Mouse (Mus musculus) liver, postnatal 0 days (tissue): ENCODE results near the gene Golgb1. TPM values are rescaled to one million over a fixed set of nuclear protein-coding genes. Genes with fewer than 3 reads are reported as not detected.

Source experiments
- ATAC-seq: fragments of 200-750 bp; cut with Nextera tagmentation; 2 replicates; pipeline ENCODE4 v1.8.0; 2017; ENCODE audit warnings: mild to moderate bottlenecking, moderate library complexity
- DNase-seq: peaks from one replicate; pipeline ENCODE4 v3.0.0-alpha.2; 2016
- H3K27ac ChIP-seq: fragments of 300-500 bp; sonication (generic); 2 replicates; pipeline ENCODE4 v1.5.1; 2014; ENCODE audit warnings: antibody characterized with exemption, moderate library complexity, mild to moderate bottlenecking, low read depth
- H3K27me3 ChIP-seq: fragments of 300-500 bp; sonication (generic); 2 replicates; pipeline ENCODE4 v1.6.1; 2014; ENCODE audit warnings: low read length, control low read depth, mixed read lengths; ENCODE audit not compliant: insufficient read depth
- H3K36me3 ChIP-seq: fragments of 300-500 bp; sonication (generic); replicated peaks from 2 replicates; pipeline ENCODE4 v1.6.1; 2014; ENCODE audit warnings: mild to moderate bottlenecking, control low read depth, low read length, moderate library complexity, mixed read lengths; ENCODE audit not compliant: insufficient read depth
- H3K4me1 ChIP-seq: fragments of 300-500 bp; sonication (generic); 2 replicates; pipeline ENCODE4 v1.6.1; 2014; ENCODE audit warnings: antibody characterized with exemption, mild to moderate bottlenecking, control low read depth; ENCODE audit not compliant: insufficient read depth
- H3K4me2 ChIP-seq: fragments of 300-500 bp; sonication (generic); 2 replicates; pipeline ENCODE4 v1.6.1; 2014; ENCODE audit warnings: low read depth, mild to moderate bottlenecking, low read length, moderate library complexity, mixed read lengths
- H3K4me3 ChIP-seq: fragments of 300-500 bp; sonication (generic); 2 replicates; pipeline ENCODE4 v1.5.1; 2014; ENCODE audit warnings: low read depth, low read length
- H3K9ac ChIP-seq: fragments of 300-500 bp; sonication (generic); replicated peaks from 2 replicates; pipeline ENCODE4 v1.6.1; 2014; ENCODE audit warnings: mild to moderate bottlenecking, moderate library complexity
- H3K9me3 ChIP-seq: fragments of 300-500 bp; sonication (generic); 2 replicates; pipeline ENCODE4 v1.6.1; 2016; ENCODE audit warnings: mild to moderate bottlenecking, control low read depth, low read length, mixed read lengths
- CTCF ChIP-seq: sonication (generic); IDR thresholded peaks from 2 replicates; pipeline ENCODE4 v1.5.1; 2016; ENCODE audit warnings: antibody characterized with exemption, low read depth
- EP300 ChIP-seq: IDR thresholded peaks from 2 replicates; pipeline ENCODE4 v1.6.1; 2016; ENCODE audit warnings: antibody characterized with exemption, low read depth, mild to moderate bottlenecking
- WGBS: fragments of 180-500 bp; shearing (Covaris S2); extraction: QIAGEN DNeasy Blood & Tissue Kit; methylation state at CpG from one replicate; pipeline ENCODE4 v1.1.7; 2014; ENCODE audit not compliant: insufficient replicate concordance; 5-methylcytosine and 5-hydroxymethylcytosine counted together
- polyA plus RNA-seq: library from polyadenylated mRNA; unstranded; fragments of >200 nt; fragmentation: Nextera tagmentation; extraction: Ambion mirVana; gene quantifications from 2 replicates; pipeline ENCODE4 v1.2.1, GENCODE M21; 2015

Golgb1 gene
- polyA plus RNA-seq, 1 experiment from 2014 or later = 42.2 TPM

DNA sequence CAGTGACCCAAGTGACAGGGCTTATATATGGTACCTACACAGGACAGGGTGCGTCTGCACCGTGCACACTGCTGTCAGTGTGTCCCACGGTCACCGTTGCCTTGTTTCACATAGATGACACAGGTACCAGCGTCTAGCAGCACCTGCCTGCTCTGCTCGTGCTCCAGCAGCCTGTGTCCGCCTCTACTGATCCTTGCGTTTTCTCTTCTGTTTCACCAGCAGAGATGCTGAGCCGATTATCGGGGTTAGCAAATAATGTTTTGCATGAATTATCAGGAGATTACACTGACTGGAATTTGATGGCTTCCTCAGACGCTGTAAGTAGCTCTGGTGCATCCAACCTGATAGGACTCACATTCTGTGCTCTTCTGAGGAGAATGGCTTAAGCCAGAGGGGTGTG, 11.0 kb downstream of the Golgb1 start:
- no peak for DNase-seq
- no peak overlapping the region for H3K4me3 ChIP-seq
- peaks cover 3% of the 10 kb centered on the region; the same call in 1 of the 2 replicates for H3K4me1 ChIP-seq
- WGBS = 90% methylated on average over 11 of the region's 11 CpGs
- no peak overlapping the region for H3K9ac ChIP-seq
- no peak overlapping the region for H3K27ac ChIP-seq
- H3K4me2 ChIP-seq = no peak overlapping the region
- no peaks in the 10 kb centered on the region for H3K9me3 ChIP-seq
- TF ChIP-seq EP300 = no peak
- no peak for TF ChIP-seq CTCF
- no peaks in the 10 kb centered on the region for H3K27me3 ChIP-seq
- ATAC-seq = no peak
- peaks cover 26% of the 10 kb centered on the region for H3K36me3 ChIP-seq

DNA sequence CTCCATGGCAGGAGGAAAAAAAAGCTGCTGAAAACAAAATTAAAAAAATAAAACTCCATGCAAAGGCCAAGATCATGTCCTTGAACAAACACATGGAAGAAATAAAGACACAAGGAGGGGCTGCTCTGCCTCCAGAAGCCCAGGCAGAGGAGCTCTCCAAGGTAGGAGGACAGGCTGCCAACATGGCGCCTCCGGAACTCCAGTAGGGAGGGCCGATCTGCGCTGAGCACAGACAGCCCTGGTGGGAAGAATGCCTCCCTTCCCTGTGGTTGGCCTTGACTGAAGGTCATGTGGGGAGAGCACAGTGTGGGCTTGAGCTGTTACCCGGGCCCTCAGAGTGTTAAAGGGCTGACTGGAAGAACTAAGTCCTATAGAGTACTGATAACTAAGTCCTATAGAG, 12.6 kb downstream of the Golgb1 start:
- whole genome bisulfite sequencing = 82% methylated on average over 5 of the region's 5 CpGs
- no peak for ATAC-seq
- H3K27ac ChIP-seq = no peak overlapping the region

DNA sequence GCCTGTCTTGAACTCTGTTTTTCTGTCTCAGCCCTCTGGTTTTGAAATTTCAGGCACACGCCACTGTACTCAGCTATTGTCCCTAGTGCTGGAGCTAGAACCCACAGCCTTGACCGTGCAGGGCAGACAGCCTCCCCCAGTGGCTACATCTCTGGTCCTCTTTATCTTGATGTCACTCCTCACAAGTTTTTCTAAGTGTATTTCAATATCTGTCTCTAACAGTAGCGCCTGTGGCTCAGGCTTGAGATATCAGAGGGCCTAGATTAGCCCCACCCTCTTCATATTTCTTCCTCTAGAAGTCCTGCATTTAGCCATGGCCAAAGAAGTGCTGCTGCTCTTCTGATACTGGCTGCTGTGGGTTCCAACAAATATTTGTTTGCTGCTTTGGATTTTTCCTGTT, 15.6 kb downstream of the Golgb1 start:
- H3K4me2 ChIP-seq = peak overlapping the region; percentile 60
- no peak overlapping the region for H3K4me3 ChIP-seq
- H3K9me3 ChIP-seq = no peaks in the 10 kb centered on the region
- no peaks in the 10 kb centered on the region for H3K27me3 ChIP-seq
- peaks cover 51% of the 10 kb centered on the region for H3K36me3 ChIP-seq
- peak overlapping the region; percentile 66 for H3K27ac ChIP-seq
- peaks cover 7% of the 10 kb centered on the region; the same call in 1 of the 2 replicates for H3K4me1 ChIP-seq
- ATAC-seq (peak; percentile 95), DNase-seq (peak; percentile 51)
- 63% methylated on average over 3 of the region's 3 CpGs for WGBS
- H3K9ac ChIP-seq = no peak overlapping the region
- peak; percentile 19; the same call in 1 of the 2 replicates for TF ChIP-seq CTCF
- TF ChIP-seq EP300 = peak; percentile 96

More for the DNA sequence above, 12.6 kb downstream of the Golgb1 start:
- Histone ChIP-seq H3K9me3 (no peaks in the 10 kb centered on the region), H3K4me3 (no peak overlapping the region), H3K36me3 (peaks cover 36% of the 10 kb centered on the region), H3K9ac (no peak overlapping the region), H3K4me2 (no peak overlapping the region), H3K27me3 (no peaks in the 10 kb centered on the region), H3K4me1 (peaks cover 3% of the 10 kb centered on the region; the same call in 1 of the 2 replicates)
- no peak for DNase-seq
- no peak for TF ChIP-seq EP300

DNA sequence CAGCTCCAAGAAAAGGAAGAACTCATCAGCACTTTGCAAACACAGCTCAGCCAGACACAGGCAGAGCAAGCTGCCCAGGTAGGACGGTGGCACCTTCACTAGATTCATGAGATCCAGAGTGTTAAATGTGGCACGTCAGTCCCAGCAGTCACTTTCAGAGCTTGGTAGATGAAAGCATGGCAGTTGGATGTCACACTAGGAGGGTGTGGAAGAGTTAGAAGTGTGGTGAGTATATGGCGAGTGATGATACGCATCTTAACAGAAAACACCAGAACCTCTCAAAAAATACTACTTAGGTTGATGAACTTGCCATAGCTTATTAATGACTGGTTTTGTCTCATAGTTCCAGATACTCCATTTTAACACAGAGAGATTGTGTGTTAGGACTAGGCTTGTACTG, 16.5 kb downstream of the Golgb1 start:
- Histone ChIP-seq H3K36me3 (peaks cover 50% of the 10 kb centered on the region), H3K9ac (no peak overlapping the region), H3K4me1 (peaks cover 7% of the 10 kb centered on the region; the same call in 1 of the 2 replicates)

DNA sequence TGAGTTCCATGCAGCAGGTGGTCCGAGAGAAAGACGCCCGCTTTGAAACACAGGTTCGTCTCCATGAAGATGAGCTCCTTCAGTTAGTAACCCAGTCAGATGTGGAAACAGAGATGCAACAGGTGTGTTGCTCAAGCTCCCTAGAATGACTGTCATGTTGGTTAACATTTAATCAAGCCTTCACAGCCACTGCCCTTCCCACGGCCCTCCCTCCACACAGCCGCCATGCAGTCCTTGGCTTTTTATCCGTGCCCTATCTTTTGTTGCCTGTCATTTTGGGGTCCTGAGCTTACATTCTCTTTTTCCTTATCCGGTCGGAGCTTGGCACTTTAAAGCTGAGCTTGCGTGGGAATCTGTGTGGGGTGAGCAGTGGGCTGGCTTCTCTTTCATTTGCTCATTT, 18.4 kb downstream of the Golgb1 start:
- 73% methylated on average over 10 of the region's 10 CpGs for WGBS
- peak; percentile 26; the same call in 1 of the 2 replicates for ATAC-seq

More for the DNA sequence above, 16.5 kb downstream of the Golgb1 start:
- Histone ChIP-seq H3K4me2 (no peak overlapping the region; the same call in 1 of the 2 replicates), H3K27ac (peak overlapping the region; percentile 66), H3K4me3 (no peak overlapping the region), H3K27me3 (no peaks in the 10 kb centered on the region), H3K9me3 (no peaks in the 10 kb centered on the region)
- TF ChIP-seq EP300 (no peak), CTCF (no peak)
- DNase-seq (no peak), ATAC-seq (no peak)
- 80% methylated on average over 4 of the region's 4 CpGs for WGBS

DNA sequence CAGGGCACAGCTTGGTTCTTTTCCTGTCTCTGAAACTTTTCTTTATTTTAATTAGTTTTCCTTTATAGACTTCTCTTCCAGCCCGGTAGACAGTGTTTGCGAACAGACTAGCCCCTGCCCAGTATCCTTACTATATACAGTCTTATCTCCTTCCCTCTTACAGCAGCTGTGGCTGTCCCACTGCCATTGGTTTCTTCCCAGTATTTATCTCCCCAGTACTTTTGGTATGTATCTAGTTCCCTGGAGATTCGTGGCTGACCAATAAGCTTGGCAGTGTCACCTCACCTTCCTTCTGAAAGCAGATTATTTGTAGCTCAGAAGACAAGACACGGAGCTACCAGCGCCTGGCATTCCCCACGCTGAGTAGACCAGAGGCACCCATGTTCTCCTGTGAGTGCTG, 21.8 kb downstream of the Golgb1 start:
- H3K4me2 ChIP-seq = no peak overlapping the region
- no peak for TF ChIP-seq CTCF
- TF ChIP-seq EP300 = no peak
- no peak overlapping the region for H3K27ac ChIP-seq
- H3K36me3 ChIP-seq = peaks cover 51% of the 10 kb centered on the region
- DNase-seq = no peak
- H3K27me3 ChIP-seq = no peaks in the 10 kb centered on the region
- ATAC-seq = no peak
- 83% methylated on average over 6 of the region's 6 CpGs for WGBS
- 0 out of 2 replicates have a peak, but pooled peaks cover 4% of the 10 kb centered on the region for H3K4me1 ChIP-seq
- no peaks in the 10 kb centered on the region for H3K9me3 ChIP-seq
- no peak overlapping the region for H3K4me3 ChIP-seq
- no peak overlapping the region for H3K9ac ChIP-seq

More for the DNA sequence above, 18.4 kb downstream of the Golgb1 start:
- no peak overlapping the region for H3K4me2 ChIP-seq
- no peaks in the 10 kb centered on the region for H3K27me3 ChIP-seq
- H3K36me3 ChIP-seq = peaks cover 50% of the 10 kb centered on the region
- H3K4me1 ChIP-seq = peaks cover 7% of the 10 kb centered on the region; the same call in 1 of the 2 replicates
- TF ChIP-seq EP300 (no peak), CTCF (no peak)
- no peak overlapping the region for H3K27ac ChIP-seq
- no peak for DNase-seq
- H3K4me3 ChIP-seq = no peak overlapping the region
- no peak overlapping the region for H3K9ac ChIP-seq
- H3K9me3 ChIP-seq = no peaks in the 10 kb centered on the region
